Mouse (Mus musculus) right cerebral cortex, postnatal 36 days (tissue): Measurements from ENCODE around the gene Slco4a1.

ENCODE experiments used
- DNase-seq, 2 experiments: peaks; one replicate each; pipeline ENCODE4 v3.0.0; 2022; ENCODE audit warnings: low spot score in 2 of 2, mixed read lengths in 1 of 2

Gene Slco4a1

GRCm38 (mm10) chr2:180445962-180446361 is 10.1 kb upstream of the Slco4a1 start:
- no peak for DNase-seq

DNA sequence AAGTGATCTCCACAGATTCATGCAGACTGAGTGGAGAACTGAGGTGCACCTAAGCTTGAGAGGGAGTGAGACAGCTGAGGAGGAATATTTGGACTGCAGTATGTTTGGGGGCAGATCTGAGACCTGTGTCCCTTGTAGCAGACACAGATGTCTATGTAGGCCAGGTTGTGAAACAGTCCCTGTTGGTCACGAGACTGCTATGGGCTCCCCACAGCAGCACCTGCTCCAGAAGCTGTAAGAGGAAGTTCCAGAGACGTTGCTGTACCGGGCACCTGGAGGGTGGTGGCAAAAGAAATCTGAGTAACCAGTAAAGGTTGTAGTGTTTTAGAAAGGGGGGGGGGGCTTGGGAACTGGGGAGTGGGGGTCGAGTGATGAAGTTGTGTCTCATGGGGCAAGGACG is 7.0 kb upstream of the Slco4a1 start:
- no peak for DNase-seq

- DNase-seq = no peak
Measured at GRCm38 (mm10) chr2:180450529-180450928, 5.5 kb upstream of the Slco4a1 start.

- no peak for DNase-seq
Measured at GRCm38 (mm10) chr2:180456705-180457104, 660 bp downstream of the Slco4a1 start.

DNA sequence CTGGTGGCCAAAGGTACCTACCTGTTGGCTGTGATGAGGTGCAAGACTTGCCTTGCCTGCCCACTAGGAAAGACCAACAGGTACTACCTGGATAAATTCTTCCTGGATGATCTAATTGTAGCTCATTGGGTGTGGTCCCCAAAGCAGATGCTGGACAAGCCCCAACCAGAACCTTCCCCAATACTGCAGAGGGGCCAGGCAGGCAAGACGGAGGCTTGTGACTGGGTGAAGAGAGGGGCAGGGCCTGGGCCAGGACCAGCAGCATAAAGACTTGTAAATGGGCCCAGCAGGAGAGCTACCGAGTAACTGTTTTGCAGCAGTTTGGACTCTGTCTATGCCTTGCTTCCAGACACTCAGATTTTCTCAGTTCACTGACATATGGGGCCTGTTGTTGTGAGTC is 1.6 kb downstream of the Slco4a1 start:
- DNase-seq = no peak

DNA sequence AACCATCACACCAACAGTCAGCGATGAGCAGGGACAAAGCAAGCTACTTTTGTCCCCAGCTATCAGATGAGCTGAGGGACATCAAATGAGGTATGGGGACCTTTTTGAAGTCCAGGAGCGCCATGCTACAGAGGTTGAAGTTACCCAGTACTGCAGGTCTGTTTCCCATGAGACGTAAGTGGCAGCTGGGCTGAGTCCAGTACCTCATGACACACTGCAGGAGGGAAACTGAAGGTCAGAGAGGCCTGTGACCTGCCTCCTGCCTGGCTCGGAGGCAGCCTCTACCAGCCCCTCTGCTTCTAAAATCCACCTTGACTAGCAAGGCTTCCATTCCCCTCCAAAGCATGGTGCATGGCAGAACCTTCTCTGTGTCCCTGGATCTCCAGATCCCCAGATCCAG is 3.4 kb downstream of the Slco4a1 start:
- DNase-seq = no peak

- no peak for DNase-seq
Measured at GRCm38 (mm10) chr2:180460801-180461200, 4.8 kb downstream of the Slco4a1 start.

DNA sequence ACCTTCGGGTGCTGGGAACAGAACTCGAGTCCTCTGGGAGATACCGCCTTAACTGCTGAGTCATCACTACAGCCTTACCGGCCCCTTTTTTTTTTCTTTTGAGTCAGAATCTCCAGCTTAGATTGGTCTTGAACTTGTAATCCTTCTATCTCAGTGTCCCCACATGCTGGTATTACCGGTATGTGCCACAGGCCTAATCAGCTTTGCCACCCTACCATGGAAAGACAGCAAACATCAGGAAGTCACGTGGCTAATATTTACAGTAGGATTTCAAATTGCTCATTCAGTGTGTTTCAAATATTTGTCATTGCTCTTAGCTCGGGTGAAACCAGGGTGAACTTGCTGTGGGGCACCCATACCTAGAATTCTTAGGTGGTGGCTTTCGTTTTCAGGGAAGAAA is 6.5 kb downstream of the Slco4a1 start:
- DNase-seq = no peak

GRCm38 (mm10) chr2:180466505-180466904 is 10.5 kb downstream of the Slco4a1 start:
- no peak for DNase-seq

DNA sequence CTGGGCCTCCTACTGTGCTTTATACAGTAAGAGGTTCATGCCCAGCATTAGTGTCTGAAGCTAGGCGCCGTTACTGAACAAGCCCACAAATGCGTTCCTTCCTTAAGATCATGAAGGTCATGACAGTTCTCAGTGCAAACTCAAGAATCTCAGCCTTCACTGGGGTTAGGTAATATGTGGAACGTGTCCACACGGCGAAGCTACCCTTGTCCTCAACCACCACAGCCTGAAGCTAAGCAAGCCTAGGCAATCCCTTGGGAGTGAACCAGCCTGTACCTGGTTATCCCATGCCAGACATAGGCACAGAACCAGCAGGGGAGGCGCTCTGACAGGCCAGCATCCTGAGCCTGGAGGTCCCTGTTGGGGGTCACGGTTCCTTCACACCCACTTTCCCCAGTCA is 12.8 kb downstream of the Slco4a1 start:
- no peak for DNase-seq

GRCm38 (mm10) chr2:180469768-180470167 is 13.7 kb downstream of the Slco4a1 start:
- DNase-seq = no peak

GRCm38 (mm10) chr2:180472306-180473079 is 16.4 kb downstream of the Slco4a1 start:
- DNase-seq = no peak

DNA sequence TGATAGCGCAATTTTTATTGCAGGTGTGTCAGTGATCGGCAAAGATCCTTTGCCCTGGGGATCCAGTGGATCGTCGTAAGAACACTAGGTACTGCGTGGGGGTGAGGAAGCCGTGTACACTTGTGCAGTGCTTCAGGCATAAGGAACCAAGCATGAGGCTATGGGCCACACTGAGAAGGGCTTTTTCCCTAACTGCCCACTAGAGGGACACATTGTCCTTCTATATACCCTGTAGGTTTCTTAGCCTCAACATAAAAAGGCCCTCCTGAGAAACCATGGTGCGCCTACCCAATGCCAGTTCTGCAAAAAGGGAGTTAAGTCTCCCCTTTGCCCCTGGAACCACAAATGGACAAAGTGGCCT is 17.0 kb downstream of the Slco4a1 start:
- DNase-seq = peak; percentile 68 to 71

- DNase-seq = no peak
Measured at GRCm38 (mm10) chr2:180474864-180475263, 18.8 kb downstream of the Slco4a1 start.

DNA sequence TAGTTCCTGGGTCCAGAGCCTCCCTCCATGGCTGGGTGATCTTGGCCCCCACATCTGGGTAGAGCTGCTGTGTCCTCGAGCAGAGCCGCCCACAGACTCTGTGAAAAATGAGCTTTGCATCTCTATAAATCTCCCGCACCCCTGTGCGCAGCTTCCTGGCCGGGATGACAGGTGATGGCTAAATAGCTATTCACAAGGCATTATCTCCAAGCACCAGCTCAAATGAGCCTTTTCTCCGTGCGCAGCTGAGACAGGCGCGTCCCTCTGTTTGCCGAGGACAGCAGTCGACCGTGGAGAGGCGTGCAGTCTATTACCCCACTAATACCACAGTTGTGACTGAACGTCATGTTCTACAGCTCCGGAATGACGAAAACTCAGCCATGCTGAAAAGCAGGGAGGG is 26.2 kb downstream of the Slco4a1 start:
- DNase-seq = no peak

GRCm38 (mm10) chr2:180484882-180485281 is 28.8 kb downstream of the Slco4a1 start:
- no peak for DNase-seq

- DNase-seq = no peak
Measured at GRCm38 (mm10) chr2:180485306-180485705, 29.3 kb downstream of the Slco4a1 start.

DNA sequence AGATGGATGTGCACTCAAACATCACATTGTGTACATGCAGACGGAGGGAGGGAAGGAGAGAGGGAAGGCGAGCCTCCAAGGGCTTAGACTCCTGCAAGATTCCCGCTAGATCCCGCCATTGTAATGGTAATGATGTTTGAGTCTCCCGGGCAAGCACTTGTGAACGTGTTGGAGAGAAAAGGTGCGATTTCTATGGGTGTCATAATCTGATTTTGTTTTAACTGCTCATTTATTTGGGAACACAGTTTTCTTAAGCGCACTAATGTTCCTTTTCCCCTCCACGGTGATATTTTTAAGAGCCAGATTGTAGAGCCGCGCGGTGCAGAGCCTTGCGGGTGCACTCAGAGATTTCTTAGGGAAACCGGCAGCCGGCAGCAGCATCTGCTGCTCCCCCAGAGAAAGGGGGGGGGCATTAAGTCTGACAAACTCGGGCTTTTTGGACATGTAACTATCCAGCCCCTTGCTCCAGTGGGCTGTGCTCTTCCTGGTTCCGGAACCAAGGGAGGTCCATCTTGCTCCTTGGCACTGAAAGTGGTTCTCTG is 32.2 kb downstream of the Slco4a1 start:
- no peak for DNase-seq

- peak; percentile 69 to 78 for DNase-seq
Measured at GRCm38 (mm10) chr2:180495906-180496305, 39.9 kb downstream of the Slco4a1 start.

- peak; percentile 51 to 59 for DNase-seq
Measured at GRCm38 (mm10) chr2:180499741-180500140, 43.7 kb downstream of the Slco4a1 start, which contains the start of gene Ntsr1. Ntsr1 (plus strand) TSS chr2:180499976.

DNA sequence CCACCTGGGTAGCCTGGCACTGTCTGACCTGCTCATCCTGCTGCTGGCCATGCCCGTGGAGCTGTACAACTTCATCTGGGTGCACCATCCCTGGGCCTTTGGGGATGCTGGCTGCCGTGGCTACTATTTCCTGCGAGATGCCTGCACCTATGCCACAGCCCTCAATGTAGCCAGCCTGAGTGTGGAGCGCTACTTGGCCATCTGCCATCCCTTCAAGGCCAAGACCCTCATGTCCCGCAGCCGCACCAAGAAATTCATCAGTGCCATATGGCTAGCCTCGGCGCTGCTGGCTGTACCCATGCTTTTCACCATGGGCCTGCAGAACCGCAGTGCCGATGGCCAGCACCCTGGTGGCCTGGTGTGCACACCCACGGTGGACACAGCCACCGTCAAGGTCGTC is 44.7 kb downstream of the Slco4a1 start:
- no peak for DNase-seq

- no peak for DNase-seq
Measured at GRCm38 (mm10) chr2:180501217-180501967, 45.3 kb downstream of the Slco4a1 start.

DNA sequence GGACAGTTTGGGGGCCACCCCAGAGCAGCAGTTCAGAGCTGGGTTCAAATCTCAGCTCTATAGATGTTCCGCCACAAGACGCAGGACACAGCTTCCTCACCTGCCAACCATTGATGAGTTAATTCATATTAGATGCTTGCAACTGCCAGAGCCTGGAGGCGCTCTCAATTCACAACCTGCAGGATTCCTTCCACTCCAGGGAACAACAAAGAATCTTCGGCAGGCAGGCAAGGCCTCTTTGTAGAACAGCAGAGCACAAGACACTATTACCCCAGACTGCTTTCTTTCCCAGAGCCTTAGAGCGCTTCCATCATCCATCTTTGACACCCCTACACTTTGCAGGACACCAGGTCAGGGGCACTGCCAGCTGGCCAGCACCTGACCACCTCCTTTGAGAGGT is 50.2 kb downstream of the Slco4a1 start:
- DNase-seq = no peak
